7 mouse cellular contexts compared by ENCODE assay signal in the genomic region with DNA sequence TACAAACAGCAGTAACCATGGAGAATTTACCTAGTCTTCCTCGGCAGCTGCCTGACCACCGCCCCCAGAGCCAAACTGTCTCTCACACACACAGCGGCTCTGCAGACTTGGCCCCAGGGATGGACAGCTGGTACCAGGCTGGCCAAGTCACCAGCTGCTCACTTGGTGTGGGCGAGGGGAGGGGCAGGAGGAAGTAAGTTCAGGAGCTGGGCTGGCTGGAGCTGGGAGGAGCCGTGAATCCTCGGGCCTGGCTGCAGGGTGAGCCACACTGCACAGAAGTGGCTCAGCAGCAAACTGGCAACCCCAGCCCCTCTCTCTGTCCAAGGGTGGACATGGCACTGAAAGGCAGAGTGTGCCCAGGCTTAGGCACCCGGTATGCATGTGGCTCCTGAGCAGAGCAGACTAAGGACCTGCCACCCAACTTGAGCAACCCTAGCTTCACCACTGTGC. TPM values are rescaled to one million over a fixed set of nuclear protein-coding genes. Genes with fewer than 3 reads are reported as not detected.
DNase-seq lines count a peak whose midpoint lies in the region; ATAC-seq lines count a peak whose summit lies in the region.

No protein-coding gene starts in this region.

- 22% methylated on average over 7 of the region's 7 CpGs for WGBS in hindbrain, embryonic 11.5 days

- peak overlapping the region; percentile 89 for H3K4me2 ChIP-seq in hindbrain, embryonic 11.5 days (replicated peaks; ENCODE audit: low read depth, low read length)

- H3K27ac ChIP-seq in hindbrain, embryonic 11.5 days (ENCODE audit: low read depth, low read length): peak overlapping the region; percentile 100

- H3K4me1 ChIP-seq in hindbrain, embryonic 11.5 days (replicated peaks; ENCODE audit: control insufficient read depth, insufficient read depth, low read length): peaks cover 9% of the 10 kb centered on the region

- H3K27me3 ChIP-seq in hindbrain, embryonic 11.5 days (ENCODE audit: control insufficient read depth, insufficient read depth, low read length): no peaks in the 10 kb centered on the region

- peak overlapping the region; percentile 100 for H3K9ac ChIP-seq in hindbrain, embryonic 11.5 days (ENCODE audit: low read depth, low read length)

- peak; percentile 73 for ATAC-seq in hindbrain, embryonic 11.5 days (ENCODE audit: low FRiP score)

- peaks cover 13% of the 10 kb centered on the region for H3K36me3 ChIP-seq in hindbrain, embryonic 11.5 days (ENCODE audit: control insufficient read depth, insufficient read depth, low read length)

- H3K4me3 ChIP-seq in hindbrain, embryonic 11.5 days (ENCODE audit: low read depth, low read length): peak overlapping the region; percentile 98

- peak; percentile 35 for DNase-seq in ZHBTc4 (ENCODE audit: low read depth, low spot score)
- peak; percentile 79 to 86 for DNase-seq in cerebellum, postnatal 14 days
- DNase-seq in frontal cortex, postnatal 14 days (ENCODE audit: low spot score in 2 of 2): peak; percentile 61 to 81
- DNase-seq in hindbrain, embryonic 11.5 days (ENCODE audit: low spot score): peak; percentile 83
- DNase-seq in left cerebral cortex, adult 11 months (ENCODE audit: low spot score): peak; percentile 65
- peak; percentile 79 for DNase-seq in lung, postnatal 36 days
- peak; percentile 86 for DNase-seq in right cerebral cortex, adult 18-20 months

- H3K9me3 ChIP-seq in hindbrain, embryonic 11.5 days (ENCODE audit: control insufficient read depth, low read length): no peaks in the 10 kb centered on the region

RNA-seq across cellular contexts. Expression of gene Cdk2ap1, which starts 11.7 kb away (rescaled TPM):
- 155 and 243 TPM in 2 replicates for polyA plus RNA-seq in hindbrain, embryonic 11.5 days (2014; fragmentation: Nextera tagmentation; extraction: Ambion mirVana)

RNA-seq across cellular contexts. Expression of gene 2810006K23Rik, which starts 23.2 kb away (rescaled TPM):
- polyA plus RNA-seq in hindbrain, embryonic 11.5 days (2014; fragmentation: Nextera tagmentation; extraction: Ambion mirVana): 17.4 and 19.7 TPM in 2 replicates

RNA-seq across cellular contexts. Expression of gene Mphosph9, which starts 23.4 kb away (rescaled TPM):
- 15.5 and 20.5 TPM in 2 replicates for polyA plus RNA-seq in hindbrain, embryonic 11.5 days (2014; fragmentation: Nextera tagmentation; extraction: Ambion mirVana)

Comparison
In these comparisons a context has a peak if more than half of its experiments do, and no peak if none do; other contexts are left out.
1. Peak in every context shown above with its lines: DNase-seq, ATAC-seq, H3K4me3 ChIP-seq and H3K27ac ChIP-seq.
2. DNase-seq: peak in every context shown above with its lines; median percentile 86 in right cerebral cortex, adult 18-20 months; 83 in hindbrain, embryonic 11.5 days; 82 in cerebellum, postnatal 14 days; 79 in lung, postnatal 36 days; 71 in frontal cortex, postnatal 14 days; 65 in left cerebral cortex, adult 11 months; 35 in ZHBTc4.